Mouse (Mus musculus) cortical plate, adult 2 months (tissue): Measurements from ENCODE around the gene Scrn1.

Experiments
- CTCF ChIP-seq: fragments of 200-500 bp; IDR thresholded peaks from 2 replicates; pipeline ENCODE4 v1.5.1; 2011; ENCODE audit warnings: mild to moderate bottlenecking, control low read depth, low read length; ENCODE audit not compliant: insufficient read depth; ENCODE audit errors: extremely low read depth
- POLR2A ChIP-seq: fragments of 200-500 bp; IDR thresholded peaks from 2 replicates; pipeline ENCODE4 v1.6.1; 2011; ENCODE audit warnings: mild to moderate bottlenecking, low read length, control low read depth; ENCODE audit not compliant: insufficient read depth; ENCODE audit errors: extremely low read depth

DNA sequence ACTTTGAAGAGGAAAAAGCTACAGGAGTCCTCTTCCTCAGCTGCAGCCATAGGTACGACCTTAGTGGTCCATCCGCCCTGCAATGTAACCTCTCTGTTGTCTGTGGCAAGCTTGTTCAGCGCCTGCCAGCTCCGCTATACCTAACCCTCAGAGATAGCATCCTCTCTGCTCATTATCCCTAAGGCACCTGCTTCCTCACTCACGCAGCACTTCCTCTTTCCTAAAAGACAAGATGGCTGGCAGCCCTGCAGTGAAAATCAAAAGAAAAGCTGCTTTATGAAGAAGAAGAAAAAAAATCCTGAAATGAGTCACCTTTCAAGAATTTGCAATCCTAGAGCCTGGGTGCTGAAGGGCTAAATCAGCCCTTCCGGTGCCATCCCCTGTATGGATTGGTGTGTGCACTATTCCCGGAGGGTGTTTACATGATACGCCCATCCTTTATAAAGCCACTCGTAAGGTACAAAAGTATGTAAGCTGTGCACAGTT is 1.7 kb downstream of the Scrn1 start:
- TF ChIP-seq POLR2A (no peak), CTCF (no peak)
